In genomic region chr5:135063629-135064381, GRCm38 (mm10) we compare ENCODE assay signal across 7 mouse cellular contexts. TPM values are rescaled to one million over a fixed set of nuclear protein-coding genes. Genes with fewer than 3 reads are reported as not detected.
A peak's percentile ranks its signal among the peaks of the same experiment; 100 is the strongest.
DNase-seq lines count a peak whose midpoint lies in the region; ATAC-seq lines count a peak whose summit lies in the region.

TSS of gene Dnajc30 (plus strand) at chr5:135064202.

- intact Hi-C loops in gastrocnemius, postnatal 36 days (cut with DNase I): no loop called here
- intact Hi-C loops in left cerebral cortex, postnatal 25 days (cut with DNase I): no loop called here

- H3K36me3 ChIP-seq in intestine, embryonic 15.5 days: peaks cover 17% of the 10 kb centered on the region
- H3K36me3 ChIP-seq in midbrain, embryonic 10.5 days: peaks cover 63% of the 10 kb centered on the region

- WGBS in intestine, embryonic 15.5 days: under 1% methylated on average over 52 of the region's 52 CpGs
- WGBS in midbrain, embryonic 10.5 days: under 1% methylated on average over 52 of the region's 52 CpGs

- H3K4me3 ChIP-seq in intestine, embryonic 15.5 days (replicated peaks): peak within 1 kb of the TSS; percentile 84
- H3K4me3 ChIP-seq in midbrain, embryonic 10.5 days: peak within 1 kb of the TSS; percentile 88

- peak; percentile 99 for ATAC-seq in intestine, embryonic 15.5 days

- H3K27ac ChIP-seq in intestine, embryonic 15.5 days: peak within 1 kb of the TSS; percentile 15
- H3K27ac ChIP-seq in midbrain, embryonic 10.5 days (replicated peaks): peak within 1 kb of the TSS; percentile 87

- H3K4me2 ChIP-seq in intestine, embryonic 15.5 days (replicated peaks): peak within 1 kb of the TSS; percentile 90

- peak within 1 kb of the TSS; percentile 89 for H3K9ac ChIP-seq in intestine, embryonic 15.5 days

- H3K9me3 ChIP-seq in intestine, embryonic 15.5 days: no peaks in the 10 kb centered on the region; the same call in 1 of the 2 replicates
- H3K9me3 ChIP-seq in midbrain, embryonic 10.5 days (replicated peaks): no peaks in the 10 kb centered on the region

- H3K27me3 ChIP-seq in intestine, embryonic 15.5 days (replicated peaks): no peaks in the 10 kb centered on the region
- no peaks in the 10 kb centered on the region for H3K27me3 ChIP-seq in midbrain, embryonic 10.5 days (ENCODE audit: low read depth, poor library complexity, severe bottlenecking)

- peak; percentile 97 for DNase-seq in adrenal gland, adult 2 months
- peak; percentile 95 for DNase-seq in embryo, embryonic 11.5 days (ENCODE audit: low read depth, low spot score)
- DNase-seq in gastrocnemius, postnatal 36 days: peak; percentile 93 to 94
- DNase-seq in left cerebral cortex, postnatal 25 days (ENCODE audit: low spot score in 2 of 2): peak; percentile 98 to 99
- peak; percentile 97 for DNase-seq in midbrain, embryonic 10.5 days (ENCODE audit: low spot score)
- DNase-seq in right cerebral cortex, postnatal 4 days: peak; percentile 99

- peaks cover 16% of the 10 kb centered on the region; the same call in 1 of the 2 replicates for H3K4me1 ChIP-seq in intestine, embryonic 15.5 days (replicated peaks)
- H3K4me1 ChIP-seq in midbrain, embryonic 10.5 days: peaks cover 27% of the 10 kb centered on the region

RNA-seq across cellular contexts. Expression of gene Dnajc30, which starts in this region (rescaled TPM):
- total RNA-seq in adrenal gland, adult 2 months (2021): 10 to 100 TPM; 30.7 to 43.3 TPM
- polyA plus RNA-seq in adrenal gland, adult 2 months (2012; rRNA removed): 85.4 and 105 TPM in 2 replicates
- 10 to 100 TPM; 25.4 to 27.3 TPM for total RNA-seq in gastrocnemius, postnatal 36 days (2021)
- 30.7 and 33.6 TPM in 2 replicates for polyA plus RNA-seq in intestine, embryonic 15.5 days (2015; fragmentation: Nextera tagmentation; extraction: Ambion mirVana)
- 10 to 100 TPM; 38.3 to 42.4 TPM for total RNA-seq in left cerebral cortex, postnatal 25 days (2021)
- 27.2 and 28.3 TPM in 2 replicates for polyA plus RNA-seq in midbrain, embryonic 10.5 days (2016; fragmentation: Nextera tagmentation; extraction: Ambion mirVana)

Comparison
In these comparisons a context has a peak if more than half of its experiments do, and no peak if none do; other contexts are left out.
1. Peak in every context shown above with its lines: DNase-seq, ATAC-seq, H3K4me3 ChIP-seq and H3K27ac ChIP-seq.